Mouse (Mus musculus): ENCODE measurements around the gene Gad2. TPM values are rescaled to one million over a fixed set of nuclear protein-coding genes. Genes with fewer than 3 reads are reported as not detected.

The Gad2 gene
- total and polyA plus RNA-seq, 3 experiments = 0.04 TPM; not detected in 2

DNA sequence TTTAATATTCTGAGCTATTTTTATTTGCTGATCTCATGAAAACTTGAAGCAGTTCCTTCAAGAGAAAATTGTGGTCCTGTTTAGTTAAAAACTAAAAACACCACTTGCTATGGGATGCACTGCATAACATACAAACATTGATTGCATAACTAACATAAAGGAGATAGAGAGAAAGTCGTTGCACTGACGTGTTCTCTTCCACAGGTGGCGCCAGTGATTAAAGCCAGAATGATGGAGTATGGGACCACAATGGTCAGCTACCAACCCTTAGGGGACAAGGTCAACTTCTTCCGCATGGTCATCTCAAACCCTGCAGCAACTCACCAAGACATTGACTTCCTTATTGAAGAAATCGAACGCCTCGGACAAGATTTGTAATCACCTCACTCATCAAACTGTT is 68.0 kb downstream of the Gad2 start:
- H3K27ac ChIP-seq (ENCODE audit: insufficient read depth, low read depth) = no peak overlapping the region
- TF ChIP-seq E2F4 (IDR thresholded peaks at IDR 0.05; ENCODE audit: insufficient replicate concordance, low read depth, low read length) (no peak), UBTF (IDR thresholded peaks at IDR 0.05; ENCODE audit: low read depth, low read length) (no peak), CTCF (conservative IDR thresholded peaks at IDR 0.05 in 1 of 2, IDR thresholded peaks at IDR 0.05 in 1 of 2; ENCODE audit: low read depth in 2 of 2, low read length in 2 of 2) (peak; percentile 47 to 70; a peak in 3 of 4 replicates), SMC3 (IDR thresholded peaks at IDR 0.05; ENCODE audit: low read depth, low read length) (peak; percentile 50), RAD21 (IDR thresholded peaks at IDR 0.05; ENCODE audit: low read depth, low read length) (peak; percentile 58)
- no peaks in the 10 kb centered on the region for H3K9me3 ChIP-seq (replicated peaks; ENCODE audit: low read length)
- no peaks in the 10 kb centered on the region for H3K36me3 ChIP-seq (replicated peaks in 1 of 2; ENCODE audit: control insufficient read depth in 1 of 2, insufficient read depth in 1 of 2, low read length in 1 of 2)
- no peaks in the 10 kb centered on the region for H3K4me1 ChIP-seq (ENCODE audit: control insufficient read depth in 1 of 2, insufficient read depth in 2 of 2)
- in situ Hi-C loops (cut with MboI; ENCODE audit: low pct_ligation_motif_present, low pct_unique_long_range_greater_than_20kb, low sequenced_read_pairs) = no loop called here
- H3K4me2 ChIP-seq (ENCODE audit: insufficient read depth, low read depth, poor library complexity, severe bottlenecking) = no peak overlapping the region
- no peak overlapping the region for H3K4me3 ChIP-seq (replicated peaks in 1 of 3; ENCODE audit: low read depth in 2 of 3, low read length in 2 of 3, poor library complexity in 1 of 3)
- no peaks in the 10 kb centered on the region for H3K79me2 ChIP-seq (replicated peaks; ENCODE audit: control insufficient read depth, extremely low read depth, insufficient read depth, poor library complexity, severe bottlenecking)
- H3K9ac ChIP-seq (ENCODE audit: insufficient read depth, low read depth) = no peak overlapping the region
- DNase-seq (ENCODE audit: extremely low read depth) = peak; percentile 9
- dilution Hi-C loops (cut with MboI; ENCODE audit: extremely low pct_ligation_motif_present, extremely low pct_unique_long_range_greater_than_20kb, low sequenced_read_pairs) = no loop called here
- no peaks in the 10 kb centered on the region for H3K27me3 ChIP-seq (replicated peaks)

DNA sequence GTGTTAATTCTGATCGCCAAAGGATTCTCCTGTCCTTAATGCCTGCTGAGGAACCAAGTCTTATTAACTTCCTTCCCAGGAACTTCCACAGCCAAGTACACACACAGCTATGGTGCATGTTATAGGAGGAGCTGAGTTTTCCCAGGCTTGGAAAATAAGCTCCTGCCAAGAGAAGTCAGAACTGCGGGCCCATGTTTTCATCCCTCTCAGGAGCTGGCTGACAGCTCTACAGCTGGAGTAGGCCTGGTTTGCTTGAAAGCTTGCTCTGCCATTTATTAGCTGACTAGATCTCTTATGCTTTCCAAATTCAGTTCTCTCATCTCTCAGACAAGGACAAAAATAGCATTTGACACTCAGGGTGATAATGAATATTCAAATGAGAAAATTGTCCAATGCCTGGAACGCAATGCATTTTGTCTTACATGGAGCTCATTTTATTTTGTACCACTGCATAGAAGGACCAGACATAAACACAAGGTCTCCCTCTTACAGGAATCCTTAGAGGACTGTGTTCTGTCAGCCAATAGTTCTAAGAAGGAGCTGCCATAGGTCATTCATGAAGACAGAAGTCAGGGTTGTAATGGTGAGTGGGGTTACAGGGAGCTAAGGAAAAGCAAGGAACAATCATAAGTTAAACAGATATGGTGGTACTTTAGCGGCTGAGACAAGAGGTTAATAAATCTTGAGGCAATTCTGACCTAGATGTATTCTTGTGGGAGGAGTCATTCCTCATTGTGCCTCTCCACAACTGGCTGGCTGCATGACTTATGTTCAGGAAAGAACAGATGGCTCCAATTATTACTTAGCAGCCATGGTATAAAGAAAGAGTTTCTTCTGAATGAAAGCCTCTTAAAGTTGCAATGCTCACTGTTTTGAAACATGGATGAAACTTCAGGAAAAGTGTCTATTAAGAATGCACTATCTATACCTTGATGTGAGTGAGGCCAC is 83.0 kb downstream of the Gad2 start:
- dilution Hi-C loops (cut with MboI; ENCODE audit: extremely low pct_ligation_motif_present, extremely low pct_unique_long_range_greater_than_20kb, low sequenced_read_pairs) = no loop called here
- H3K36me3 ChIP-seq (replicated peaks in 1 of 2; ENCODE audit: control insufficient read depth in 1 of 2, insufficient read depth in 1 of 2, low read length in 1 of 2) = no peaks in the 10 kb centered on the region
- no peak for DNase-seq (ENCODE audit: extremely low read depth)

DNA sequence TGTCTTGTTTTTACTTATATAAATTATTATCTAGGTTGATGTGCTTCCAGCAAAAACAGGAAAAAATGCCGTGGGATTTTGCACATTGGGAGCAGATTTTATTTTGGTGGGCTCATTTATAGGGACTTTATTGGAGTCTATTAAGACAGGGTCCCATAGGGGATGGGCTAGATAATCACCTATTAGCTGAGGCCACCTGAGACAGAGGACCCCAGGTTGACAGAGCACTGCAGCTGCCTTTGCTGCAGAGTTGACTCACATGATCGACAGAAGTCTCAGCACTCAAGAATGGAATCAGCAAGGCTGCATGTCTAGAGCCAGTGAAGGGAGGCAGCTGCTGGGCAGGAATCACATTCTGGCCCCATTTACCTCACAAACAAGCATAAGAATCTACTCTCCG is 84.2 kb downstream of the Gad2 start:
- no peak for DNase-seq (ENCODE audit: extremely low read depth)
- dilution Hi-C loops (cut with MboI; ENCODE audit: extremely low pct_ligation_motif_present, extremely low pct_unique_long_range_greater_than_20kb, low sequenced_read_pairs) = no loop called here
- H3K27me3 ChIP-seq (replicated peaks) = no peaks in the 10 kb centered on the region

More for the DNA sequence above, 83.0 kb downstream of the Gad2 start:
- H3K9ac ChIP-seq (ENCODE audit: insufficient read depth, low read depth) = no peak overlapping the region
- no peaks in the 10 kb centered on the region for H3K27me3 ChIP-seq (replicated peaks)
- in situ Hi-C loops (cut with MboI; ENCODE audit: low pct_ligation_motif_present, low pct_unique_long_range_greater_than_20kb, low sequenced_read_pairs) = no loop called here
- H3K4me1 ChIP-seq (ENCODE audit: control insufficient read depth in 1 of 2, insufficient read depth in 2 of 2) = 0 out of 4 replicates have a peak, but pooled peaks cover 0 to 4% of the 10 kb centered on the region in 2 experiments
- H3K4me3 ChIP-seq (replicated peaks in 1 of 3; ENCODE audit: low read depth in 2 of 3, low read length in 2 of 3, poor library complexity in 1 of 3) = no peak overlapping the region
- no peaks in the 10 kb centered on the region for H3K9me3 ChIP-seq (replicated peaks; ENCODE audit: low read length)
- no peak overlapping the region for H3K27ac ChIP-seq (ENCODE audit: insufficient read depth, low read depth)
- TF ChIP-seq BHLHE40 (IDR thresholded peaks at IDR 0.05; ENCODE audit: low read depth, low read length) (no peak), POLR2AphosphoS2 (IDR thresholded peaks at IDR 0.05; ENCODE audit: low read depth, low read length) (no peak), JUND (conservative IDR thresholded peaks at IDR 0.05; ENCODE audit: low read depth, low read length) (no peak), POLR2A (IDR thresholded peaks at IDR 0.05; ENCODE audit: low read depth, low read length) (no peak), PAX5 (IDR thresholded peaks at IDR 0.05; ENCODE audit: low read length) (no peak), MAZ (IDR thresholded peaks at IDR 0.05; ENCODE audit: low read depth, low read length) (no peak), E2F4 (IDR thresholded peaks at IDR 0.05; ENCODE audit: insufficient replicate concordance, low read depth, low read length) (no peak), USF2 (conservative IDR thresholded peaks at IDR 0.05; ENCODE audit: low read depth, low read length) (no peak)
- H3K4me2 ChIP-seq (ENCODE audit: insufficient read depth, low read depth, poor library complexity, severe bottlenecking) = no peak overlapping the region
- H3K79me2 ChIP-seq (replicated peaks; ENCODE audit: control insufficient read depth, extremely low read depth, insufficient read depth, poor library complexity, severe bottlenecking) = no peaks in the 10 kb centered on the region

More for the DNA sequence above, 84.2 kb downstream of the Gad2 start:
- Histone ChIP-seq H3K9ac (ENCODE audit: insufficient read depth, low read depth) (no peak overlapping the region), H3K4me2 (ENCODE audit: insufficient read depth, low read depth, poor library complexity, severe bottlenecking) (no peak overlapping the region), H3K27ac (ENCODE audit: insufficient read depth, low read depth) (no peak overlapping the region), H3K79me2 (replicated peaks; ENCODE audit: control insufficient read depth, extremely low read depth, insufficient read depth, poor library complexity, severe bottlenecking) (no peaks in the 10 kb centered on the region), H3K9me3 (replicated peaks; ENCODE audit: low read length) (no peaks in the 10 kb centered on the region), H3K4me3 (replicated peaks in 1 of 3; ENCODE audit: low read depth in 2 of 3, low read length in 2 of 3, poor library complexity in 1 of 3) (no peak overlapping the region), H3K36me3 (replicated peaks in 1 of 2; ENCODE audit: control insufficient read depth in 1 of 2, insufficient read depth in 1 of 2, low read length in 1 of 2) (no peaks in the 10 kb centered on the region), H3K4me1 (ENCODE audit: control insufficient read depth in 1 of 2, insufficient read depth in 2 of 2) (0 out of 4 replicates have a peak, but pooled peaks cover 0 to 4% of the 10 kb centered on the region in 2 experiments)
- in situ Hi-C loops (cut with MboI; ENCODE audit: low pct_ligation_motif_present, low pct_unique_long_range_greater_than_20kb, low sequenced_read_pairs) = no loop called here
- TF ChIP-seq GABPA (IDR thresholded peaks at IDR 0.05; ENCODE audit: insufficient replicate concordance, low read depth, low read length) (no peak), ELF1 (IDR thresholded peaks at IDR 0.05; ENCODE audit: low read depth, low read length) (no peak), CTCF (conservative IDR thresholded peaks at IDR 0.05 in 1 of 2, IDR thresholded peaks at IDR 0.05 in 1 of 2; ENCODE audit: low read depth in 2 of 2, low read length in 2 of 2) (no peak), MAX (IDR thresholded peaks at IDR 0.05; ENCODE audit: low read length) (no peak), MYC (IDR thresholded peaks at IDR 0.05; ENCODE audit: low read depth, low read length) (no peak), NRF1 (IDR thresholded peaks at IDR 0.05; ENCODE audit: low read depth, low read length) (no peak), ZKSCAN1 (IDR thresholded peaks at IDR 0.05; ENCODE audit: borderline replicate concordance, low read depth, low read length) (no peak), MXI1 (IDR thresholded peaks at IDR 0.05; ENCODE audit: low read depth, low read length) (no peak), SIN3A (IDR thresholded peaks at IDR 0.05; ENCODE audit: low read length) (no peak), ZMIZ1 (IDR thresholded peaks at IDR 0.05; ENCODE audit: low read depth, low read length) (no peak), ZNF384 (IDR thresholded peaks at IDR 0.05; ENCODE audit: low read depth, low read length) (no peak), BHLHE40 (IDR thresholded peaks at IDR 0.05; ENCODE audit: low read depth, low read length) (no peak)

All from CH12.LX (cell line).